Mouse (Mus musculus) midbrain, embryonic 10.5 days (tissue): ENCODE results near the gene Dcakd. TPM values are rescaled to one million over a fixed set of nuclear protein-coding genes. Genes with fewer than 3 reads are reported as not detected.

Experiments
- DNase-seq: peaks from one replicate; pipeline ENCODE4 v3.0.0-alpha.2; 2017; ENCODE audit warnings: low spot score
- H3K27ac ChIP-seq: fragments of 300-500 bp; sonication (generic); replicated peaks from 2 replicates; pipeline ENCODE4 v1.5.1; 2016; ENCODE audit warnings: mild to moderate bottlenecking
- H3K27me3 ChIP-seq: fragments of 300-500 bp; sonication (generic); 2 replicates; pipeline ENCODE4 v1.6.1; 2016; ENCODE audit warnings: low read depth, mild to moderate bottlenecking; ENCODE audit not compliant: poor library complexity, severe bottlenecking
- H3K36me3 ChIP-seq: fragments of 300-500 bp; sonication (generic); 2 replicates; pipeline ENCODE4 v1.6.1; 2016; ENCODE audit warnings: mild to moderate bottlenecking, moderate library complexity
- H3K4me1 ChIP-seq: fragments of 300-500 bp; sonication (generic); 2 replicates; pipeline ENCODE4 v1.6.1; 2016
- H3K4me3 ChIP-seq: fragments of 300-500 bp; sonication (generic); 2 replicates; pipeline ENCODE4 v1.5.1; 2016; ENCODE audit warnings: mild to moderate bottlenecking, moderate library complexity
- H3K9me3 ChIP-seq: fragments of 300-500 bp; sonication (generic); replicated peaks from 2 replicates; pipeline ENCODE4 v1.6.1; 2016; ENCODE audit warnings: mild to moderate bottlenecking
- WGBS: fragments of 180-500 bp; shearing (Covaris S2); methylation state at CpG from one replicate; pipeline ENCODE4 v1.1.7; 2016; 5-methylcytosine and 5-hydroxymethylcytosine counted together
- polyA plus RNA-seq: library from polyadenylated mRNA; unstranded; fragments of >200 nt; fragmentation: Nextera tagmentation; extraction: Ambion mirVana; gene quantifications from 2 replicates; pipeline ENCODE4 v1.2.1, GENCODE M21; 2016

The Dcakd gene
- polyA plus RNA-seq, 1 experiment from 2014 or later, result 265 TPM

DNA sequence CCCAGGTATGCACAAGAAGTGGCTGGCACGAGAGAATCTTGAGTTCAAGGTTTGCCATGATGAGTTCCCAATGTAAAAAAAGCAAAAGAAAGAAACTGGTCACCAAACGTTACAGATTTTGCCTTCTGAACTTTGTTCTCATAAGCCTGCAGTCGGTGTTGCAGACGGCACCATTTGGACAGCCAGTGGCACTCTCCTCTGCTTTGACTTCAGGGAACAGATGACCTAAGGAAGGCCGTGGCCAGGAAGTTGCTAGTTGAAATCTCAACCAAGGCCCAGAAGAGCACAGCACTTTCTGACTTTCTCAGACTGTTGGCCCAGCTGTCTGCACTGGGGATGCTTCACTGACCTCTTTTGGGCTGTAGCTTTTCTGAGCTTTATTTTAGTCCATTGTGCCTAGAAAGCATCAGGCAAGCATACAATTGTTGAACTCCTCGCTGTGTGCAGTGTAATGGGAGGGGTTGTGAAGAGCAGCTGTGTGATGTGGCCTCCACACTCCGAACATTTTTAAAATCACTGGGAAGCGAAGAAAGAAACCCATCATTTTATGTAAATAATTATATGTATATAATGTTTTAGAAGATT is 8.8 kb upstream of the Dcakd start:
- Histone ChIP-seq H3K4me3 (no peak overlapping the region), H3K27ac (no peak overlapping the region), H3K4me1 (no peaks in the 10 kb centered on the region), H3K27me3 (no peaks in the 10 kb centered on the region), H3K36me3 (peaks cover 61% of the 10 kb centered on the region), H3K9me3 (no peaks in the 10 kb centered on the region)
- WGBS, result 87% methylated on average over 8 of the region's 8 CpGs
- DNase-seq, result no peak

DNA sequence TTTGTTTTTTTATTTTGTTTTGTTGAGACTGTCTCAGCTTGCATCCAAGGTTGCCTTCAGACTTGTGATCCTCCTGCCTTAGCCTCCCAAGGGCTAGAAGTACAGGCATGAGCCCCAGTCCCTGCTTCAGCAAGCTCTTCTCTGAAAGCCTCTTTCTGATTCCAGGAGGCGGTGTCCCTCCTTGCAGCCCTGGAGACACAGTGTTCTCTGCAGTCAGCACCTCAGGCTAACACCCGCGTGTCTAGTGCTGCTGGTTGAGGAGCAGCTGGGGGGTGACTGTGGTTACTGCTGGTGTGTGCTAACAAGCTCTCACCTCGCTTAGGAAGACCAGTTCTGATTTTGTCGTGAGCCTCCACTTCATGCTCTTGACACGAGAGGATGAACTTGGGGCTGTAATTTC is 6.9 kb upstream of the Dcakd start:
- no peak for DNase-seq
- Histone ChIP-seq H3K4me1 (peaks cover 3% of the 10 kb centered on the region), H3K9me3 (no peaks in the 10 kb centered on the region), H3K27ac (no peak overlapping the region), H3K36me3 (peaks cover 58% of the 10 kb centered on the region), H3K4me3 (no peak overlapping the region), H3K27me3 (no peaks in the 10 kb centered on the region)
- 85% methylated on average over 6 of the region's 6 CpGs for WGBS

DNA sequence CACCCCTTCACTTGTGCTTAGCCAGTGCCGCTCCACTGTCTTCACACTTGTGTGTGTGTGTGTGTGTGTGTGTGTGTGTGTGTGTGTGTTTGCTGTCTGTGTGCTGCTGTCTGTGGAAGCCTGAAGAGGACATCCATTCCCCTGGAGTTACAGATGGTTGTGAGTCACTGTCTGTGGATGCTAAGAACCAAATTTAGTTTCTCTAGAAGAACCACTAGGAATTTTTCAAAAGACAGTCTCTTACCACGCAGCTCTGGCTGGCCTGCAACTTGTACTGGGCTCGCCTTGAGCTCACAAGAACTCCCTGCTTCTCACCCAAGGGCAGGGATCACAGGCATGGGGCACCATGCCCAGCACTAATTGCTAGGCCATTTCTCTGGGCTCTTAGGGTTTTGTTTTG is 4.9 kb upstream of the Dcakd start:
- Histone ChIP-seq H3K36me3 (peaks cover 42% of the 10 kb centered on the region), H3K9me3 (no peaks in the 10 kb centered on the region), H3K4me3 (no peak overlapping the region), H3K4me1 (peaks cover 15% of the 10 kb centered on the region), H3K27me3 (no peaks in the 10 kb centered on the region), H3K27ac (no peak overlapping the region)
- 91% methylated on average over 3 of the region's 3 CpGs for WGBS
- DNase-seq, result no peak

GRCm38 (mm10) chr11:103027570-103028175 is 460 bp downstream of the Dcakd start:
- Histone ChIP-seq H3K4me3 (peak overlapping the region; percentile 79), H3K27me3 (no peaks in the 10 kb centered on the region), H3K4me1 (peaks cover 26% of the 10 kb centered on the region), H3K36me3 (peaks cover 28% of the 10 kb centered on the region), H3K9me3 (no peaks in the 10 kb centered on the region), H3K27ac (peak overlapping the region; percentile 91)
- WGBS, result 18% methylated on average over 8 of the region's 8 CpGs
- no peak for DNase-seq

DNA sequence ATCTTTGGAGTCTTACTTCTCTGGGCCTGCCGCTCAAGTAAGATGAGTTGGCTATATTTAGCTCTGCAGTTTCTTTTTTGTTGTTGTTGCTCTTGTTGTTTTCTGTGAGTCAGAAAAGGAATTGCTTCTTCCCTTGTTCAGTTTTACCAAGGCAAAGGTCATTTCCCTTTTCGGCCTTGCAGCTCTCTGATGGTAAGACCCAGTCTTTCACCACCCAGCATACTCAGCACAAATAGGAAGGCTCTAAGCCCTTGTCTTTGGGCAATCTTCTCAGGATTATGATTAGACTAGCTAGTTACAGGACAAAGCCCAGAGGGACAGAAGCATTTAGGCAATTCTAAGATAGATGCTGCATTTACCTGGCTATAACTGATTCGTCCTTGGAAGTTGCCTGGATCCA is 1.2 kb downstream of the Dcakd start:
- H3K27me3 ChIP-seq, result no peaks in the 10 kb centered on the region
- H3K27ac ChIP-seq, result no peak overlapping the region
- peak overlapping the region; percentile 79 for H3K4me3 ChIP-seq
- no peak for DNase-seq
- H3K9me3 ChIP-seq, result no peaks in the 10 kb centered on the region
- H3K4me1 ChIP-seq, result peaks cover 26% of the 10 kb centered on the region
- peaks cover 26% of the 10 kb centered on the region for H3K36me3 ChIP-seq
- 92% methylated on average over 3 of the region's 3 CpGs for WGBS

DNA sequence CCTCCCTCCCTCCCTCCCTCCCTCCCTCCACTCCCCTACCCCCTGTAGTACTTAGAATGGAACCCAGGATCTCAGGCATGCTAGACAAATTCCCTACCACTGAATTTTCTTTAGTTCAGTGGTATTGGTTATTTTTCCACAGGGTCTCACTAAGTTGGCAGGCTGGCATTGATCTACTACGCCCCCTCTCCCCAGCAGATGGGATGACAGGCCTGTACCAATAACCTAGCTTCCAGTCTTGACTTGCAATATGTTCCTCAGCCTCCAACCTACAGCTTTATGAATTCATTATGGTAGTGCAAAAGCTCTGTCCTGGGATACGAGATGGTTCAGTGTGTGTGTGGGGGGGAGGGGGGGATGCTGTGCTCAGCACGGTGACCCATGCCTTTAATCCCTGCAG is 4.2 kb downstream of the Dcakd start:
- WGBS, result 86% methylated on average over 3 of the region's 3 CpGs
- no peak for DNase-seq
- H3K4me3 ChIP-seq, result no peak overlapping the region
- peaks cover 26% of the 10 kb centered on the region for H3K36me3 ChIP-seq
- no peak overlapping the region for H3K27ac ChIP-seq
- no peaks in the 10 kb centered on the region for H3K27me3 ChIP-seq
- peaks cover 13% of the 10 kb centered on the region for H3K4me1 ChIP-seq
- no peaks in the 10 kb centered on the region for H3K9me3 ChIP-seq

DNA sequence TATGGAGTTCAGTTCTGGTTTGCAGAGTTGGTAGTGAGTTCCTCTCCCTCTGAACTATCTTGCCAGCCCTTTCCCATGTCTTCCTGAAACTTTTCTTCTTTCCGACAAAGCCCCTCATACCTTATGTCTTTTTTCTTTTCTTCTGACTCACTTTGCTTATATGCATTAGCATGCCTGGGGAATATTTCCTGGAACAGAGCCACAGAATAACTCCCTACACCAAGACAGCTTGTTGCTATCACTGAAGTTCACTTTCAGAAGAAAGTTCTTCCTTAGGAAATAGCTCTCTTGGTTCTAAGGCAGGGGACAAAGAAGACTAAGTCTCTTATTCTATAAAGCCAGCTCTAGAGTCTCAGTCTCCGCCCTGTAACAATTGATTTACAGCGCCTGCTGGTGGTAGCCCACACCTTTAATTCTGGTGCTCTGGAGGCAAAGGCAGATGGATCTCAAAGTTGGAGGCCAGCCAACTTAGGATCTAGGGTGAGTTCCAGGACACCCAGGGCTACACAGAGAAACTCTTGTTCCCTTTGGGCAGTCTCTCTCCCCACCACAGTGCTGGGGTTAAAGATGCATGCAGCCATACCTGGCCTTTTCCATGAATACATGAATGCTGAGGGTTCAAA is 7.3 kb downstream of the Dcakd start:
- no peaks in the 10 kb centered on the region for H3K27me3 ChIP-seq
- peaks cover 24% of the 10 kb centered on the region for H3K36me3 ChIP-seq
- H3K4me1 ChIP-seq, result peaks cover 5% of the 10 kb centered on the region
- DNase-seq, result no peak
- WGBS, result 75% methylated on average over 3 of the region's 3 CpGs
- no peaks in the 10 kb centered on the region for H3K9me3 ChIP-seq
- no peak overlapping the region for H3K27ac ChIP-seq
- no peak overlapping the region for H3K4me3 ChIP-seq

GRCm38 (mm10) chr11:103019325-103019724 is 8.8 kb downstream of the Dcakd start:
- Histone ChIP-seq H3K4me1 (peaks cover 18% of the 10 kb centered on the region), H3K9me3 (no peaks in the 10 kb centered on the region), H3K36me3 (peaks cover 26% of the 10 kb centered on the region), H3K27ac (no peak overlapping the region), H3K4me3 (no peak overlapping the region), H3K27me3 (no peaks in the 10 kb centered on the region)
- DNase-seq, result no peak
- 90% methylated on average over 7 of the region's 7 CpGs for WGBS

GRCm38 (mm10) chr11:103018860-103019259 is 9.3 kb downstream of the Dcakd start:
- 78% methylated on average over 6 of the region's 6 CpGs for WGBS
- no peak overlapping the region for H3K27ac ChIP-seq
- no peak for DNase-seq
- H3K27me3 ChIP-seq, result no peaks in the 10 kb centered on the region
- no peak overlapping the region for H3K4me3 ChIP-seq
- peaks cover 23% of the 10 kb centered on the region for H3K36me3 ChIP-seq
- H3K9me3 ChIP-seq, result no peaks in the 10 kb centered on the region
- peaks cover 18% of the 10 kb centered on the region for H3K4me1 ChIP-seq

- Histone ChIP-seq H3K4me3 (no peak overlapping the region), H3K27me3 (no peaks in the 10 kb centered on the region), H3K27ac (no peak overlapping the region), H3K4me1 (peaks cover 18% of the 10 kb centered on the region), H3K9me3 (no peaks in the 10 kb centered on the region), H3K36me3 (peaks cover 35% of the 10 kb centered on the region)
- DNase-seq, result no peak
- WGBS, result 78% methylated on average over 9 of the region's 9 CpGs
Observed at GRCm38 (mm10) chr11:103017661-103018060, 10.5 kb downstream of the Dcakd start.

GRCm38 (mm10) chr11:103016930-103017329 is 11.2 kb downstream of the Dcakd start:
- Histone ChIP-seq H3K4me1 (peaks cover 18% of the 10 kb centered on the region), H3K4me3 (peak overlapping the region; percentile 75), H3K36me3 (peaks cover 36% of the 10 kb centered on the region), H3K27me3 (no peaks in the 10 kb centered on the region), H3K27ac (peak overlapping the region; percentile 96), H3K9me3 (no peaks in the 10 kb centered on the region)
- peak; percentile 98 for DNase-seq
- under 1% methylated on average over 41 of the region's 41 CpGs for WGBS

DNA sequence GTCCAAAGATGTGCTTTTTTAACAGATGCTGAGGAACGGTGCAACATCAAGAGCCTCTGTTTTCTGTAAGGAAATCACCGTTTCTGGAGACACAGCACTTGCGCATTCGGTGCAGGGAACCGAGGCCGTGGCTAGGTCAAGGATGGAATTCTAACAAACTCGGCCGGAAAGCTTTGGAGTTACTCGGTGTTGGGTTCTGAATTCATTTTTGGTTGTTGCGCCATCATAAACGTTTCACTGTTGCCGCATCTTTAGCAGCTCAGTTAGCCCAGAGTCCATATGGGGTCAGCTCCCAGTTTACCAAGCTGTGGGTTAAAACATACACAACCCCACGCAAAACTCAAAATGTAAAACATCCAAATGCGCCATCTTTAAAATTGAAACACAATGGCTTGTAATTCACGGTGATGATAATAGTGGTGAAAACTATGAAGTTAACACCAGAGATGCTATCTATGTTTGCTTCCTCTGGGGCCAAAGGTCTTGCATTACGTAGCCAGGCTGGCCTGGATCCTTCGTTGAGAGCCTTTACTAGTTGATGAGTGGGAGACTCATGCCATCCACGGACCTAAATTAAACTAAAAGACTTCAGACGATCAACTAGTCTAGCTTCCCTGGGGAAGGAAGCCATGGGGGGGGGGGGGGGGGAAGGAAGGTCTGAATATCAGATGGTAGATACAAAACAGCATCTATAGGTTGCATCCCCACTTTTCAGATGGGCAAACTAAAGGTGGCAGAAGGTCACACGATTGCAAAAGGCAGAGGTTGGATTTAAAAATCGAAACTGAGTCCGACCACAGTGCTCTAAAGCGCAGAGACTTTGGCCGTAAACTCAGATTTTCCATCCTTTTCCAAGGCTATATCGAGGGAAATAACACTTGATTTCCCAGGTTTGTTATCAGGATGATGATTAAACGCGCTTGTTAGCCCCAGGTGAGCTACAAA is 12.0 kb downstream of the Dcakd start:
- H3K9me3 ChIP-seq, result no peaks in the 10 kb centered on the region
- H3K4me1 ChIP-seq, result peaks cover 18% of the 10 kb centered on the region
- H3K27me3 ChIP-seq, result no peaks in the 10 kb centered on the region
- DNase-seq, result no peak
- WGBS, result 53% methylated on average over 27 of the region's 27 CpGs
- peaks cover 42% of the 10 kb centered on the region for H3K36me3 ChIP-seq
- peak overlapping the region; percentile 96 for H3K27ac ChIP-seq
- H3K4me3 ChIP-seq, result peak overlapping the region; percentile 75

DNA sequence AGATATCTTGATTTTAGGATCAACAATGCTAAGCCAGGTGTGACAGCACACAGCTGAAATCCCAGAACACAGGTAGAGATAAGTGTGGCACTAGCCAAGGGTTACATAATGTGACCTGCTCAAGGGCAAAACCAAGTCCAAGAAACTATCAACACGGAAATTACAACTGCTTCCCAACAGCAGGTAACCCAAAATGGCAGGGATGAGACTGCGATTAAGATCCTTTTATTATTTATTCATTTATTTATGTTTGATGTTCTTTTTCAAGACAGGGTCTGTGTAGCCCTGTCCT is 17.0 kb downstream of the Dcakd start:
- Histone ChIP-seq H3K4me1 (peaks cover 32% of the 10 kb centered on the region), H3K27me3 (no peaks in the 10 kb centered on the region), H3K36me3 (peaks cover 89% of the 10 kb centered on the region), H3K4me3 (no peak overlapping the region), H3K27ac (no peak overlapping the region), H3K9me3 (no peaks in the 10 kb centered on the region)
- WGBS, result 88% methylated on average over 2 of the region's 2 CpGs
- DNase-seq, result no peak
